Mouse (Mus musculus) thymus, postnatal 4 days (tissue): ENCODE measurements around the gene Taar8a.
"Not testable (repeated sequence)": the region's sequence is repeated elsewhere in the genome, so short reads cannot be mapped to it uniquely, and the experiment has no call there.

Experiments
- DNase-seq: peaks from one replicate; pipeline ENCODE4 v3.0.0; 2021

The Taar8a gene

GRCm38 (mm10) chr10:24076200-24076599 lies at the start of gene Taar8a:
Gene Taar8a (plus strand): TSS chr10:24076500.
- not testable (repeated sequence) for DNase-seq

DNA sequence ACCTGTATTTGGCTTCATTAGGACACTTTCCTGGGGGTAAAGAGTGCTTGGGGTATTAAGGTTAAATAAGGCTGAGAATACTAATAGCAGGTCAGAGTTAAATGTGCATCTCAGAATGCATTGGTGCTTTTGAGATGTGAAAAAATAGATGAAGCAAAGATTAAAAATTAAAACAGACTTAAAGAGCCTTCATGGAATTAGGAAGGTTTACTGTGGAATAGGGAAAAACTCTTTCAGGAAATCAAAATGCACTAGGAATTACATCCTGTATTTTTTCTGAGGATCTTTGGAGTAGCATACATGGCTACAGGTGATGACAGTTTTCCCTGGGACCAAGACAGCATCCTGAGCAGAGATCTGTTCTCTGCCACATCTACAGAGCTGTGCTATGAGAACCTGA lies 49.4 kb upstream of the Taar8a start, which contains the start of gene Taar7d:
TSS of gene Taar7d (plus strand) at position 301 of the 400 bp plus-strand sequence.
- no peak for DNase-seq

GRCm38 (mm10) chr10:24031347-24031746 lies 45.0 kb upstream of the Taar8a start:
- no peak for DNase-seq

- DNase-seq, result no peak
Observed at GRCm38 (mm10) chr10:24037314-24037713, 39.0 kb upstream of the Taar8a start, which contains the start of gene Taar7e. Gene Taar7e (plus strand): TSS chr10:24037614.

DNA sequence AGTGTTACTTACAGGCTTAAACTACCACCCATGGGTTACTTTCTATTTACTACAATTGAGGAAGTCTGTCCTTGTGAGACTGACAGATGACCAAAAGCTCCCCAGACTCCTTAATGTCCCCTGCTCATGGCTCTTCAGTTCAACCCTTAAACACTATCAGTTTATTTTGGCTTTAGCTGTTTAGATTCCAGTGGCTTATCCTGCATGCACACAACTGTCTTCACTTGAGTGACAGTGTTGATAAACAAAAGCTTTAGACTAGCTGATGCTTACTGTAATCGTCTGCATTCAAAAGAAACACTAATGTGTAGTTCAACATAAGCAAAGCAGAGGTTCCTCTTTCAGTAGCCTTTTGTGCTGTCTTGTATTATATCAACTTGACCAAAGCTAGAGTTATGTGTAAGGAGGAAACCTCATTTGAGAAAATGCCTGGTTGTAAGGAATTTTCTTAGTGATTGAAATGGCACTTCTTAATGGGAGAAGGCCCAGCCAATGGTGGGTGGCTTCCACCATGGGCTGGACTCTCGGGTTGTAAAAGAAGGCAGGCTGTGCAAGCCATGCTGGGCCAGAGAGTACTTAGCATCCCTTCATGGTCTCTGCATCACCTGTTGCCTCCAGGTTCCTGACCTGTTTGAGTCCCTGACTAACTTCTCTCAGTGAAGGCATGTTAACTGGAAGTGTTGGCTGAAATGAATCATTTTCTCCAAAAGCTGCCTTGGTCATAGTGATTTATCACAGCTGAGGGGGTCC lies 36.0 kb upstream of the Taar8a start:
- DNase-seq, result no peak

- no peak for DNase-seq
Observed at GRCm38 (mm10) chr10:24049210-24049609, 27.1 kb upstream of the Taar8a start, which contains the start of gene Taar7f. Gene Taar7f (plus strand): TSS chr10:24049510.

- DNase-seq, result no peak
Observed at GRCm38 (mm10) chr10:24052039-24052438, 24.3 kb upstream of the Taar8a start.

- no peak for DNase-seq
Observed at GRCm38 (mm10) chr10:24058986-24059385, 17.3 kb upstream of the Taar8a start.

GRCm38 (mm10) chr10:24074751-24075150 lies 1.5 kb upstream of the Taar8a start:
- not testable (repeated sequence) for DNase-seq

DNA sequence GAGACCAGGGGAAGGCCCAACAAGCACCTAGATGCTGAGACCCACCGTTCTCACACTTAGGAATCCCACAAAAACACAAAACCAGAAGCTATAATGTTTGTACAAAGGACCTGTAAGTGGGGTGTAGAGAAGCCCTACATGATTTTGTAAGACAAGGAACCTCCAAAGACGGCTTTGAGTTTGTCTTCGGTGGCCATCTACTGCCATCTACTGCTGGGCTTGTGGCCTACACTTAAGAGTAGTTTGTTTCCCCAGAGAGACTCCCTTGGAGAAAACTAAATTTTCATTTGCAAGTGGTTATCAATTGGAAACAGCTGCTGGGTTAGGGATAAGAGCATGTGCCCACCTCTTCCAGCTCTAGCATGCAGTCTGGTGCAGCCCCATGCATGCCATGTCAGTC lies 3.9 kb downstream of the Taar8a start:
- peak; percentile 53 for DNase-seq

DNA sequence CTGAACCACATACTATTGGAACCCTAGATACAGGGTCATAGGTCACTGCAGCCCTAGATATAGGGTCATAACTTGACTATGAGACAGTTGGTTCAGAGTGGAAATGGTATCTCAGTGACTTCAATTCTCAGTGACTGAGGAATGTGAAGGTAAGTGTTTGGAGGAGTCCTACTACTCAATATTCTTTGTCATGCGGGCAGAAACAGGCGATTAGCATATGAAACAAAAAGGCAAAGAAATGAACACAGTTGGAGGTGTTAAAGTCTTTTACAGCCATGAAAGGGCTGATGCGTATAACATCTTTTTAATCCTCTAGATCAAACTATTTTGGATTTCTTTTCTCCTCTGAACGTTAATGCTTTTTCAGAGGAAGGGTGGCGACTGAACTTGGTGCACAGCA lies 9.6 kb downstream of the Taar8a start:
- no peak for DNase-seq

GRCm38 (mm10) chr10:24086555-24086954 lies 10.3 kb downstream of the Taar8a start:
- no peak for DNase-seq

- DNase-seq, result no peak
Observed at GRCm38 (mm10) chr10:24087168-24087567, 10.9 kb downstream of the Taar8a start.

- no peak for DNase-seq
Observed at GRCm38 (mm10) chr10:24092194-24092593, 15.9 kb downstream of the Taar8a start, which contains the start of gene Taar8b. Gene Taar8b (minus strand): TSS chr10:24092294.

DNA sequence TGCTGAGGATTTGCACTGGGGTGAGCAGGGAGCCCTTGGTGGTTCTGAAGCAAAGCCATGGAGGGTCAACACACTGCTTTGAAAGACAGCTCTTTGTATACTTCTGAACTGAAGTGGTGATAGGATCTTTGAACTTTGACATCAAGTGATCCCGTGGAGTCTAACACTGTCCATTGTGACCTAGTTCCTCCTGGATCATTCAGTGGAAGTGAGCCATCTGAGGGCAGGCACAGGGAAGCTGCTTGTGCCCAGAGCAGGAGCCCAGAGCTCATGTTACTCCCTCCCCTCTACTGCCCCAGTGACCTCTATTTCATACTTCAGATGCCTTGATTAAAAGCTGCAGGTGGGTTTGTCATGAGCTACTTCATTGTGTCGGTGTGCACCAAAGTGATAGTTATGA lies 20.7 kb downstream of the Taar8a start:
- DNase-seq, result not testable (repeated sequence)

GRCm38 (mm10) chr10:24101812-24102211 lies 25.5 kb downstream of the Taar8a start, which contains the start of gene Taar8c:
Gene Taar8c (minus strand): TSS chr10:24101912.
- DNase-seq, result not testable (repeated sequence)

DNA sequence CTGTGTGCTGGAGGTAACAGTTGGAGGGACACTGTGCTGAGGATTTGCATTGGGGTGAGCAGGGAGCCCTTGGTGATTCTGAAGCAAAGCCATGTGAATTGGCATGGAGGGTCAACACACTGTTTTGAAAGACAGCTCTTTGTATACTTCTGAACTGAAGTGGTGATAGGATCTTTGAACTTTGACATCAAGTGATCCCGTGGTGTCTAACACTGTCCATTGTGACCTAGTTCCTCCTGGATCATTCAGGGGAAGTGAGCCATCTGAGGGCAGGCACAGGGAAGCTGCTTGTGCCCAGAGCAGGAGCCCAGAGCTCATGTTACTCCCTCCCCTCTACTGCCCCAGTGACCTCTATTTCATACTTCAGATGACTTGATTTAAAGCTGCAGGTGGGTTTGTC lies 27.0 kb downstream of the Taar8a start:
- not testable (repeated sequence) for DNase-seq

DNA sequence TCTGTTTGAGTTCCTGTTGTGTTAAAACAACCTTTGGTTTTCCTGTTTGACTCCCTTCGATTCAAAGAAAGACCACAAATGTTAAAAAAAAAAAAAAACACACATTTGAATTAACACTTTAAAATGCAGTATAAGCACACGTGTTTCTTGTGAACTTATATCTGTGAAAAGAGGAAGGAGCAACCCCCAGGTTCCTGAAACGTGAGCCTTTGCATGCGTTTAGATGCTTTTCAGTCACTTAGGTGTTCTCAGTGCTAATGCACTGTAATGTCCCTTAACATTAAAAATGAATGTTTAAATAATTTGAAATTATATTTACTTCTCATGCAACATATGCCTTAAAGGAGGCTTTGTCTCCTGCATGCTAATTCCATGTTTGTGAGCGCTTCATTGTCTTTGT lies 31.4 kb downstream of the Taar8a start:
- no peak for DNase-seq

GRCm38 (mm10) chr10:24108236-24108635 lies 31.9 kb downstream of the Taar8a start:
- DNase-seq, result no peak

GRCm38 (mm10) chr10:24109434-24109833 lies 33.1 kb downstream of the Taar8a start, which contains the start of gene Taar9:
Gene Taar9 (minus strand): TSS chr10:24109534.
- not testable (repeated sequence) for DNase-seq

GRCm38 (mm10) chr10:24111116-24111778 lies 34.9 kb downstream of the Taar8a start:
- DNase-seq, result peak; percentile 40
